Mouse (Mus musculus) lung, postnatal 0 days (tissue): ENCODE results near the gene Tomm34. TPM values are rescaled to one million over a fixed set of nuclear protein-coding genes. Genes with fewer than 3 reads are reported as not detected.
"Not testable (repeated sequence)": the region's sequence is repeated elsewhere in the genome, so short reads cannot be mapped to it uniquely, and the experiment has no call there.

Experiments
- ATAC-seq: fragments of 200-750 bp; cut with Nextera tagmentation; 2 replicates; pipeline ENCODE4 v1.8.0; 2017; ENCODE audit warnings: moderate library complexity
- DNase-seq: peaks from one replicate; pipeline ENCODE4 v3.0.0-alpha.2; 2016; ENCODE audit warnings: low spot score
- H3K27ac ChIP-seq: fragments of 300-500 bp; sonication (generic); 2 replicates; pipeline ENCODE4 v1.5.1; 2014; ENCODE audit warnings: antibody characterized with exemption, mild to moderate bottlenecking, low read length, mixed read lengths
- H3K27me3 ChIP-seq: fragments of 300-500 bp; sonication (generic); replicated peaks from 2 replicates; pipeline ENCODE4 v1.6.1; 2014; ENCODE audit warnings: low read length, mixed read lengths; ENCODE audit not compliant: insufficient read depth
- H3K36me3 ChIP-seq: fragments of 300-500 bp; sonication (generic); 2 replicates; pipeline ENCODE4 v1.6.1; 2014; ENCODE audit warnings: low read length, mixed read lengths; ENCODE audit not compliant: insufficient read depth
- H3K4me1 ChIP-seq: fragments of 300-500 bp; sonication (generic); 2 replicates; pipeline ENCODE4 v1.6.1; 2014; ENCODE audit warnings: antibody characterized with exemption, low read depth, low read length, mixed read lengths; ENCODE audit not compliant: insufficient read depth
- H3K4me2 ChIP-seq: fragments of 300-500 bp; sonication (generic); replicated peaks from 2 replicates; pipeline ENCODE4 v1.6.1; 2014; ENCODE audit warnings: low read depth, mild to moderate bottlenecking, low read length, moderate library complexity, mixed read lengths
- H3K4me3 ChIP-seq: fragments of 300-500 bp; sonication (generic); 2 replicates; pipeline ENCODE4 v1.5.1; 2014; ENCODE audit warnings: low read depth, low read length
- H3K9ac ChIP-seq: fragments of 300-500 bp; sonication (generic); replicated peaks from 2 replicates; pipeline ENCODE4 v1.6.1; 2014; ENCODE audit warnings: low read depth, mild to moderate bottlenecking
- H3K9me3 ChIP-seq: fragments of 300-500 bp; sonication (generic); 2 replicates; pipeline ENCODE4 v1.6.1; 2016; ENCODE audit warnings: low read length, mixed read lengths
- CTCF ChIP-seq: IDR thresholded peaks from 2 replicates; pipeline ENCODE4 v1.5.1; 2016; ENCODE audit warnings: antibody characterized with exemption, mild to moderate bottlenecking
- EP300 ChIP-seq: IDR thresholded peaks from 2 replicates; pipeline ENCODE4 v1.6.1; 2016; ENCODE audit warnings: antibody characterized with exemption, mild to moderate bottlenecking, control low read depth
- WGBS: fragments of 180-500 bp; shearing (Covaris S2); extraction: QIAGEN DNeasy Blood & Tissue Kit; methylation state at CpG from one replicate; pipeline ENCODE4 v1.1.7; 2014; 5-methylcytosine and 5-hydroxymethylcytosine counted together
- polyA plus RNA-seq: library from polyadenylated mRNA; unstranded; fragments of >200 nt; fragmentation: Nextera tagmentation; extraction: Ambion mirVana; gene quantifications from 2 replicates; pipeline ENCODE4 v1.2.1, GENCODE M21; 2015

Gene Tomm34
- polyA plus RNA-seq, 1 experiment from 2014 or later: 27.2 TPM

DNA sequence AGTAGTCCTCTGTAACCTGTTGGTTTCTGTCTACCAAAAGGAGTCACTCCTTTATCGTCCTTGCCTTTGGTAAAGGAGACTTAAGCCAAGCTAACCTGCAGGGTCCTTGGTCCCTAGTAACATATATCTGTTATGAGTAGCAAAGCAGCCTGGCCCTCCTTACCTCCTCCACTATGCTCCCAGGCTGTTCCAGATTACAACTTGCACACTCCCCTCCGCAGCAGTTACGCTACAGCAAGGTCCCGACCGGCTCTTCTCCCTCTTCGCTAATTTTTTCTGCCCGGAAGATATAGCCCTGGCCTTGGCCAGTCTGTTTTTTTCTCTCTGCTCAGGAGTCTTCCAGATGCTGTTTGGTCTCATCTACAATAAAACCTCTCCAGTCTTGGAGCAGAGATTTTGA is 2.2 kb upstream of the Tomm34 start:
- WGBS: 82% methylated on average over 7 of the region's 7 CpGs
- H3K36me3 ChIP-seq: no peaks in the 10 kb centered on the region
- H3K9me3 ChIP-seq: no peaks in the 10 kb centered on the region
- no peak for DNase-seq
- no peak overlapping the region for H3K4me2 ChIP-seq
- TF ChIP-seq EP300: no peak
- TF ChIP-seq CTCF: no peak
- no peak overlapping the region for H3K9ac ChIP-seq
- no peak overlapping the region for H3K27ac ChIP-seq
- ATAC-seq: no peak
- H3K27me3 ChIP-seq: no peaks in the 10 kb centered on the region
- H3K4me1 ChIP-seq: peaks cover 22% of the 10 kb centered on the region; the same call in 1 of the 2 replicates
- no peak overlapping the region for H3K4me3 ChIP-seq

DNA sequence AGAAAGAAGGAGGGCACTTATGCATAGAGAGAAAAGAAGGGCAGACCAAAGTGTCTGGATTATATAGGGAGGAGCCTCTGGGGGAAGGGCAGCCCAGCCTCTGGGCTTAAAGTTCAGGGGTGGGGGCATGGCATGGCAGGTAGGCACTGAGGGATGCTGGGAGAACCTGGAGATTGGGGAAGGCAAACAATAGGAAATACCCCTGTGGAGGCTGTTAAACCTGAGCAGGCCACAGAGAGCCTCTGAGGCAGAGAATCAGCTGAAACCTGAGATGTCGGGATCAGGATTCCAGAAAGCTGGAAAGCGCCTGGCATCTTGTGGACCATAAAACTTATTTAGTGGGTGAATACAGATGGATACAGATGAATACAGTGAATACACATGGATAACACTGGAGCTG is 1.1 kb upstream of the Tomm34 start:
- H3K4me2 ChIP-seq: no peak overlapping the region
- H3K27ac ChIP-seq: no peak overlapping the region
- no peak overlapping the region for H3K9ac ChIP-seq
- H3K4me1 ChIP-seq: peaks cover 22% of the 10 kb centered on the region; the same call in 1 of the 2 replicates
- TF ChIP-seq EP300: no peak
- TF ChIP-seq CTCF: no peak
- 59% methylated on average over 2 of the region's 2 CpGs for WGBS
- no peaks in the 10 kb centered on the region for H3K9me3 ChIP-seq
- DNase-seq (no peak), ATAC-seq (no peak)
- H3K4me3 ChIP-seq: no peak overlapping the region
- no peaks in the 10 kb centered on the region for H3K36me3 ChIP-seq
- H3K27me3 ChIP-seq: no peaks in the 10 kb centered on the region

DNA sequence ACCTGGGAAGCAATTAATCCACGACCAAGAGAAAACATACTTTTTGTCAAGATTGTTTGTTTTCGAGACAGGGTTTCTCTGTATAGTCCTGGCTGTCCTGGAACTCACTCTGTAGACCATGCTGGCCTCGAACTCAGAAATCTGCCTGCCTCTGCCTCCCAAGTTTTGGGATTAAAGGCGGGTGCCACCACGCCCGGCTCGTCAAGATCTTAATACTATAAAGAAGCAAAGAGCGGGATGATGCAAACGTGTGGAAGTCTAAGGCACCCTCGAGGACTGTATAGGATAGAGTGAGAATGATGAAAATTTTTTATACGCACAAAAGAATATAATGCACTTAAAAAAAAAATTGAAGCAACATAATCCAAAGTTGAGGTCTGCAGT is 460 bp upstream of the Tomm34 start:
- H3K4me3 ChIP-seq, ATAC-seq: not testable (repeated sequence)

DNA sequence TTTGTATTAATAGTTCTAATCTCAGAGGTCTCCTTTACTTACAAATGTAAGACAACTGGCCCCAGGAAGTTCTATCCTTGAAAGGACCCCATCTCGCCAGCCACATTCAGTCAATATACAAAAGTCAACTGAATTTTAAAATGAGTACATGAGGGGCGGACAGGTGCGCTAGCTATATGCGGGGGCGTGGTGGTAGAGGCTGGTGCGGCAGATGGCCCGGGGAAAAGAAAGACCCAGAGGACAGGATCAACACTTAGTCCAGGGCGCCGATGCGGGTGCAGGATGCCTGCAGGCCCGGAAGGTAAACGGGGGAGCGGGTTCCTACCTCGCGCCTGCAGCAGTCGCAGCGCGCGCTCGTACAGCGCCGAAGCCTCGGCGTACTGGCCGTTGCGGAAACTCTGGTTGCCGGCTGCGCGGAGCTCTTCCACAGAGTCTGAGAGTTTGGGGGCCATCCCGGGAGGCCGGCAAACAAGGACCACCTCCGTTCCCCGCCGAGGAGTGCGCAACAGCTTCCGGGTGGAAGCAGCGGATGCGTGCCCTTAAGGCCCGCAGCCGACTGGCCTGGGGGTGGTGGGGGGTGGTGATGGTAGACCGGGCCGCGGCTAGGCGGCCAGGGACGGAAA is 716 bp downstream of the Tomm34 start, which contains the start of gene Stk4:
TSS of gene Stk4 (plus strand) at position 181 of the 623 bp plus-strand sequence.
- DNase-seq: peak; percentile 43
- Histone ChIP-seq H3K27ac (peak within 1 kb of the TSS; percentile 84), H3K36me3 (no peaks in the 10 kb centered on the region; the same call in 1 of the 2 replicates), H3K4me3 (peak within 1 kb of the TSS; percentile 93), H3K4me1 (peaks cover 21% of the 10 kb centered on the region; the same call in 1 of the 2 replicates), H3K4me2 (peak within 1 kb of the TSS; percentile 88), H3K27me3 (no peaks in the 10 kb centered on the region), H3K9ac (peak within 1 kb of the TSS; percentile 75), H3K9me3 (no peaks in the 10 kb centered on the region)
- under 1% methylated on average over 36 of the region's 45 CpGs for WGBS
- TF ChIP-seq CTCF (no peak), EP300 (no peak)
- peak; percentile 30 for ATAC-seq

More for the DNA sequence above, 460 bp upstream of the Tomm34 start:
- Histone ChIP-seq H3K4me2 (peak overlapping the region; percentile 88; the same call in 1 of the 2 replicates), H3K4me1 (peaks cover 22% of the 10 kb centered on the region; the same call in 1 of the 2 replicates), H3K27ac (peak overlapping the region; percentile 59; the same call in 1 of the 2 replicates)
- not testable (repeated sequence) for H3K27me3 ChIP-seq, H3K9me3 ChIP-seq, DNase-seq, H3K9ac ChIP-seq, H3K36me3 ChIP-seq
- WGBS: 76% methylated on average over 11 of the region's 11 CpGs

- H3K36me3 ChIP-seq: peaks cover 35% of the 10 kb centered on the region
- ATAC-seq: no peak
These were observed 11.2 kb downstream of the Tomm34 start for GRCm38 (mm10) chr2:164059634-164060235.

DNA sequence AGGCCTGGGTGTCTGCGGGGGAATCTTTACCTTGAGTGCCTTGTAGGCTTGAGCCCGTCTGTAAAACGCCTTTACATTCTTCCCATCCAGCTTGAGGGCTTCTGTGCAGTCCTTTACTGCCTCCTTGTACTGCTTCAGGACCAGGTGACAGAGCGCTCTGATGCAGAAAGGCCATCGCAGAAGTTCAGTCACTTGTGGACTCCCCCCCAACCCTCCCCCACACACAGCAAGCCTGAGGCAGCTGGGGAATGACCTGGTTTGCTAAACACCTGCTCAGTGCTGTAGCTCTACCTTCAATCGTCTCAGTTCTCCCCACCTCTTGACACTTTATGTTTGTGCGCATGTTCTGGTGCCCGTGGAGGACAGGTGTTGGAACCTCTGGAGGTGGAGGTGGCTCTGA is 16.3 kb downstream of the Tomm34 start:
- DNase-seq (no peak), ATAC-seq (no peak)
- Histone ChIP-seq H3K27me3 (no peaks in the 10 kb centered on the region), H3K4me3 (no peak overlapping the region), H3K4me2 (no peak overlapping the region), H3K9me3 (no peaks in the 10 kb centered on the region), H3K36me3 (peaks cover 33% of the 10 kb centered on the region), H3K4me1 (no peaks in the 10 kb centered on the region), H3K9ac (no peak overlapping the region), H3K27ac (no peak overlapping the region)
- TF ChIP-seq EP300: no peak
- no peak for TF ChIP-seq CTCF
- WGBS: 92% methylated on average over 8 of the region's 8 CpGs

More at GRCm38 (mm10) chr2:164059634-164060235, 11.2 kb downstream of the Tomm34 start:
- H3K4me3 ChIP-seq: no peak overlapping the region
- H3K4me2 ChIP-seq: no peak overlapping the region
- H3K27ac ChIP-seq: no peak overlapping the region
- WGBS: 86% methylated on average over 8 of the region's 8 CpGs
- DNase-seq: no peak
- no peaks in the 10 kb centered on the region for H3K27me3 ChIP-seq
- no peaks in the 10 kb centered on the region for H3K4me1 ChIP-seq
- TF ChIP-seq EP300 (no peak), CTCF (no peak)
- no peaks in the 10 kb centered on the region for H3K9me3 ChIP-seq
- H3K9ac ChIP-seq: no peak overlapping the region
